Mouse (Mus musculus): ENCODE data around the gene Cplx3. TPM values are rescaled to one million over a fixed set of nuclear protein-coding genes. Genes with fewer than 3 reads are reported as not detected.

The Cplx3 gene
- not detected in 2 replicates for total RNA-seq (2012; rRNA removed)
- polyA plus RNA-seq (2012; ENCODE audit: insufficient read depth in 1 of 2, insufficient read length in 2 of 2, low read depth in 1 of 2, low replicate concordance in 2 of 2, missing spikeins in 1 of 2) = not detected

- Histone ChIP-seq H3K36me3 (ENCODE audit: control insufficient read depth in 1 of 2, insufficient read depth in 2 of 2, low read length in 2 of 2) (no peaks in the 10 kb centered on the region), H3K27me3 (ENCODE audit: control insufficient read depth in 1 of 2, insufficient read depth in 2 of 2, low read length in 2 of 2) (peaks cover 0 to 4% of the 10 kb centered on the region in 2 experiments; a peak in 2 of 4 replicates), H3K27ac (ENCODE audit: control insufficient read depth, low read depth, low read length) (no peak within 1 kb of the TSS), H3K79me2 (ENCODE audit: control insufficient read depth, insufficient read depth, low read length, poor library complexity) (no peaks in the 10 kb centered on the region), H3K4me1 (ENCODE audit: control insufficient read depth in 1 of 2, insufficient read depth in 2 of 2, low read length in 2 of 2) (no peaks in the 10 kb centered on the region), H3K9ac (ENCODE audit: control insufficient read depth, low read depth, low read length, poor library complexity, severe bottlenecking) (no peak within 1 kb of the TSS), H3K4me3 (ENCODE audit: control insufficient read depth in 1 of 2, insufficient read depth in 1 of 2, low read depth in 2 of 2, low read length in 2 of 2) (no peak within 1 kb of the TSS), H3K9me3 (replicated peaks; ENCODE audit: insufficient read depth, low read length) (no peaks in the 10 kb centered on the region)
- TF ChIP-seq MAZ (IDR thresholded peaks at IDR 0.05; ENCODE audit: low read depth, low read length) (0 out of 2 replicates have a peak, but pooled peaks have one; percentile 29), HCFC1 (IDR thresholded peaks at IDR 0.05; ENCODE audit: low read depth, low read length) (no peak), USF2 (IDR thresholded peaks at IDR 0.05; ENCODE audit: borderline replicate concordance in 1 of 2, insufficient read depth in 1 of 2, low read depth in 1 of 2, low read length in 2 of 2) (no peak), MYC (IDR thresholded peaks at IDR 0.05; ENCODE audit: low read depth, low read length) (no peak), SMC3 (IDR thresholded peaks at IDR 0.05; ENCODE audit: low read depth, low read length) (0 out of 2 replicates have a peak, but pooled peaks have one; percentile 21), UBTF (IDR thresholded peaks at IDR 0.05; ENCODE audit: borderline replicate concordance, insufficient read depth, low read depth, low read length) (no peak), ELF1 (IDR thresholded peaks at IDR 0.05; ENCODE audit: low read depth, low read length) (no peak), MXI1 (IDR thresholded peaks at IDR 0.05; ENCODE audit: low read depth, low read length) (peak; percentile 78), SIN3A (IDR thresholded peaks at IDR 0.05; ENCODE audit: low read length) (peak; percentile 59), MAX (IDR thresholded peaks at IDR 0.05; ENCODE audit: low read length) (no peak)
- peak; percentile 58 for DNase-seq (ENCODE audit: low read depth, low spot score)
Measured at GRCm38 (mm10) chr9:57606139-57606851, at the start of gene Cplx3. Cplx3 (minus strand) TSS chr9:57606281.

- Histone ChIP-seq H3K4me3 (ENCODE audit: control insufficient read depth in 1 of 2, insufficient read depth in 1 of 2, low read depth in 2 of 2, low read length in 2 of 2) (peak overlapping the region; percentile 41 to 45), H3K79me2 (ENCODE audit: control insufficient read depth, insufficient read depth, low read length, poor library complexity) (no peaks in the 10 kb centered on the region), H3K4me1 (ENCODE audit: control insufficient read depth in 1 of 2, insufficient read depth in 2 of 2, low read length in 2 of 2) (peaks cover 8 to 15% of the 10 kb centered on the region in 2 experiments; a peak in 3 of 4 replicates), H3K27me3 (ENCODE audit: control insufficient read depth in 1 of 2, insufficient read depth in 2 of 2, low read length in 2 of 2) (no peaks in the 10 kb centered on the region), H3K36me3 (ENCODE audit: control insufficient read depth in 1 of 2, insufficient read depth in 2 of 2, low read length in 2 of 2) (peaks cover 0 to 12% of the 10 kb centered on the region in 2 experiments; a peak in 2 of 4 replicates), H3K9ac (ENCODE audit: control insufficient read depth, low read depth, low read length, poor library complexity, severe bottlenecking) (peak overlapping the region; percentile 57), H3K27ac (ENCODE audit: control insufficient read depth, low read depth, low read length) (no peak overlapping the region), H3K9me3 (replicated peaks; ENCODE audit: insufficient read depth, low read length) (no peaks in the 10 kb centered on the region)
- DNase-seq (ENCODE audit: low read depth, low spot score) = peak; percentile 93
- peak; percentile 91 for TF ChIP-seq SIN3A (IDR thresholded peaks at IDR 0.05; ENCODE audit: low read length)
- TF ChIP-seq POLR2AphosphoS5 (IDR thresholded peaks at IDR 0.05; ENCODE audit: borderline replicate concordance, low read depth, low read length) = no peak
- TF ChIP-seq RCOR1 (IDR thresholded peaks at IDR 0.05; ENCODE audit: low read depth, low read length) = peak; percentile 60; the same call in 1 of the 2 replicates
- 0 out of 2 replicates have a peak, but pooled peaks have one; percentile 20 for TF ChIP-seq NELFE (IDR thresholded peaks at IDR 0.05; ENCODE audit: low read depth, low read length)
- TF ChIP-seq ZC3H11A (IDR thresholded peaks at IDR 0.05; ENCODE audit: low read depth, low read length) = peak; percentile 99
- TF ChIP-seq CHD1 (IDR thresholded peaks at IDR 0.05; ENCODE audit: low read depth, low read length) = no peak
- peak; percentile 48 to 78; a peak in 2 of 4 replicates for TF ChIP-seq USF2 (IDR thresholded peaks at IDR 0.05; ENCODE audit: borderline replicate concordance in 1 of 2, insufficient read depth in 1 of 2, low read depth in 1 of 2, low read length in 2 of 2)
- peak; percentile 80 for TF ChIP-seq ZNF384 (IDR thresholded peaks at IDR 0.05; ENCODE audit: low read depth, low read length)
- TF ChIP-seq ZMIZ1 (IDR thresholded peaks at IDR 0.05; ENCODE audit: low read depth, low read length) = no peak
- peak; percentile 66 for TF ChIP-seq HCFC1 (IDR thresholded peaks at IDR 0.05; ENCODE audit: low read depth, low read length)
- TF ChIP-seq BHLHE40 (IDR thresholded peaks at IDR 0.05; ENCODE audit: borderline replicate concordance, low read depth, low read length) = peak; percentile 74
- TF ChIP-seq MEF2A (IDR thresholded peaks at IDR 0.05; ENCODE audit: extremely low read depth, insufficient replicate concordance, low read depth, low read length, poor library complexity, severe bottlenecking) = no peak
- peak; percentile 55; the same call in 1 of the 2 replicates for TF ChIP-seq ELF1 (IDR thresholded peaks at IDR 0.05; ENCODE audit: low read depth, low read length)
- TF ChIP-seq MYC (IDR thresholded peaks at IDR 0.05; ENCODE audit: low read depth, low read length) = peak; percentile 65
- TF ChIP-seq JUND (IDR thresholded peaks at IDR 0.05; ENCODE audit: low read depth, low read length) = peak; percentile 71; the same call in 1 of the 2 replicates
- TF ChIP-seq EP300 (IDR thresholded peaks at IDR 0.05; ENCODE audit: low read depth in 1 of 2, low read length in 2 of 2) = peak; percentile 25 to 38; a peak in 3 of 4 replicates
- TF ChIP-seq UBTF (IDR thresholded peaks at IDR 0.05; ENCODE audit: borderline replicate concordance, insufficient read depth, low read depth, low read length) = no peak
- TF ChIP-seq SMC3 (IDR thresholded peaks at IDR 0.05; ENCODE audit: low read depth, low read length) = peak; percentile 99
- no peak for TF ChIP-seq NRF1 (IDR thresholded peaks at IDR 0.05; ENCODE audit: insufficient read depth, low read depth, low read length, poor library complexity, severe bottlenecking)
- TF ChIP-seq E2F4 (IDR thresholded peaks at IDR 0.05; ENCODE audit: borderline replicate concordance, low read depth, low read length) = 0 out of 2 replicates have a peak, but pooled peaks have one; percentile 33
- peak; percentile 76 to 100 (median 93) for TF ChIP-seq CTCF (IDR thresholded peaks at IDR 0.05 in 2 of 3, conservative IDR thresholded peaks at IDR 0.05 in 1 of 3; ENCODE audit: control insufficient read depth in 1 of 3, insufficient read depth in 1 of 3, low read depth in 2 of 3, low read length in 3 of 3, poor library complexity in 1 of 3, severe bottlenecking in 1 of 3)
- peak; percentile 40 to 44; a peak in 1 of 4 replicates for TF ChIP-seq POLR2A (IDR thresholded peaks at IDR 0.05; ENCODE audit: control insufficient read depth in 1 of 2, insufficient read depth in 1 of 2, low read depth in 1 of 2, low read length in 2 of 2, poor library complexity in 1 of 2)
- peak; percentile 16; the same call in 1 of the 2 replicates for TF ChIP-seq TCF12 (IDR thresholded peaks at IDR 0.05; ENCODE audit: low read depth, low read length)
Measured at GRCm38 (mm10) chr9:57655749-57656148, 49.7 kb upstream of the Cplx3 start.
